Mouse (Mus musculus) cerebral cortex, adult 2 months (tissue): ENCODE data around the gene Arid1b.

ENCODE experiments used
- WGBS: fragments of 180-500 bp; shearing (Covaris S2); methylation state at CpG from one replicate; pipeline ENCODE4 v1.1.7; 2018; 5-methylcytosine and 5-hydroxymethylcytosine counted together

The Arid1b gene

DNA sequence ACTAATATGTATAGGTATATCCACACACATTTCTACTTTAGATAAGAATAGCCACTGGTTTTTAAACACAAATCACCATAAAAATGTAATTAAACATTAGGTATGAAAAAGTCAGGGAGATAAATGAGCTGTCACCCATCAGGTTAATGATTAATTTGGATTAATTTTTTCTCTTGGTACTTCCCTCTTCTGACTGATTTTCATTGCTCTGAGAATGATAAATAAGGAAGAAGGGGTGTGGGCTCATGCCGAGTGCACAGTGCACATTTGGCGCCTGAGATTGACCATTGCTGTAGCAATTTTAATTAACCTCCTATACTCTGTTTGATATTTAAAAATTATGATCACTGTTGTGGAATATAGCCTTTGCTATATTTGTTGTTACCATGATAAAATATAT is 159.3 kb downstream of the Arid1b start:
- WGBS: 82% methylated on average over 2 of the region's 2 CpGs

DNA sequence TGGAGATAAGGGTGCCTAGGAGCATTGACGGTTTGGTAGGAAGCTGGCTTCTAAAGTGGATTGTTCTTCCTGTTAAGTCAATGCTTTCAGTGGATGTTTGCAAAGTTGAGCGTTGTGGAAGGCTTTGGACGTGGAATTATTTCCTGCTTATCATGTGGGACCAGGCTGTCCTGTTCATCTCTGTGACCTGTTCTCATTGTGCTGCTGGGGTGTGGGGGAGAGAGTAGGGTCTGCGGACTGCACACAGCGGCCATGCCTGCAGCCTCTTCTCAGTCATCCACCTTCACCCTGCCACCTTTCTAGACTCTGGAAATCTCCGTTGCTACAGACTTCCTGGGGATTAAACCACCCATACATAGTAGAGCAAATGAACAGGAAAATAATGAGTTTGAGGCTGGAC is 160.2 kb downstream of the Arid1b start:
- WGBS: 66% methylated on average over 6 of the region's 6 CpGs

DNA sequence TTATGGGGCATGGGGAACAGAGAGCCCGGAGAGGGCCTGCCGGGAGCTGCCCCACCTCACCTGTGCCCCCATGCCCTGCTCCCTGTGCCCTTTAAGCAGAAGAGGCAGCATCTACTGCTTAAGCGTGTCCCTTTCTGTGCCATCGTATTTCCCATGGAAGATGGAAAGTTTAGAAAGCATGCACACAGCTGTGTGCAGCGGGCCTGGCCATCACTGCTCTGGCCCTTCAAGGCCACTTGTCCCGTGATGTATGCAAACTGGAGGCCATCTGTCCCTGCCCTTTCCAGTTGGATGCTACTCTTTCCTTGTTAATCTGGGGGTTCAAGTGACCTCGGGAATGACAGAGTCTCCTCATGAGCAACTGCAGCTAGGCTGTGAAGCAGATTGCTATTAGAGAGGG is 163.5 kb downstream of the Arid1b start:
- WGBS: 86% methylated on average over 7 of the region's 7 CpGs

GRCm38 (mm10) chr17:5162525-5162924 is 168.4 kb downstream of the Arid1b start:
- 70% methylated on average over 2 of the region's 2 CpGs for WGBS

- 91% methylated on average over 7 of the region's 7 CpGs for WGBS
Measured at GRCm38 (mm10) chr17:5163251-5163826, 169.2 kb downstream of the Arid1b start.

DNA sequence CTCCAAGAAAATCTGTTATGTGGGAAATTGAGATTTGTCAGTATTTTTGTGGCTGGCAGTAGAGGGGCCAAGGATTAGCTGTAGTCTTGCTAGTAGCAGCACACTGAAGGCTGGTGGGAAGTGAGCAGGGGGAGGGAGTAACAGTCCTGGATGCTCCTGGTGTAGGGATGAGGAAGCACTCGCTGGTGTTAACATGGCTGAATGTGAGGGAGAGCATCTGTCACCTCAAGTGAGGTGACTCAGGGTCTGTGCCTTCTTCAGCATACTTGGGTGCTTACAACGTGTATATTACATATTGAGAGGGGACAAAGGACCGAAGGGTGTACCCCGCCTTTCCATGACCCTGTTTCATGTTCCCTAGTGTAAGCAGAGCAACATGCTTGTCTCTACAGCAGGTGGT is 170.7 kb downstream of the Arid1b start:
- 59% methylated on average over 4 of the region's 4 CpGs for whole genome bisulfite sequencing

DNA sequence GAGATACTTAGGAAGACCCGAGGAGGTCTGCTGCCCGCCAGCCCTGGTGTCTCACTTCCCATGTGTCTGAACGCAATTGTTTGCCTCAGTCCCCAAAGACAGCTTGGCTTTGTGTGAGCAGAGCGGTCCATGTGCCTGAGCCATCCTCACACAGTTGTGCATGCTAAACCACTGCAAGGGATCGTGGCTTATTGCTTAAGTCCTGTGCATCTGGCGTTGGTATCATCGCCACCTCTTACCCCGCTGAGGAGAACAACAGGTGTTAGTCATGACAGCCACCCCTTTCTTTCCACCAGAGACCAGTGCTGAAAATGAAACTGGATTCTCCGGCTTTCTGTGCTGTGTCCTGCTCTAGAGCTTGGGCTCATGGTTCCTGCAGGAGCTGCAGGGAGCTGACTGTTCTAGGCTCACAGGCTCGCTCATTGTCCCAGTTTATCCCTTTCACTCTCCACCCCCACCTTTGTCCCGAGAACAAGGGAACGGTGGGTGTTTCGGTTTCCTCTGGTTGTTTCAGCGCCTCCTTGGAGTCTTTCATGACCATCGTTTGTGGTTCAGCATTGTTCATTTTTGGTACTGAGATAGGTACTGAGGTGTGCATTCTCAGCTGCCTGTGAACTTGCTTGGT is 171.2 kb downstream of the Arid1b start:
- 48% methylated on average over 15 of the region's 15 CpGs for WGBS

GRCm38 (mm10) chr17:5166175-5166574 is 172.0 kb downstream of the Arid1b start:
- WGBS: 52% methylated on average over 4 of the region's 4 CpGs

DNA sequence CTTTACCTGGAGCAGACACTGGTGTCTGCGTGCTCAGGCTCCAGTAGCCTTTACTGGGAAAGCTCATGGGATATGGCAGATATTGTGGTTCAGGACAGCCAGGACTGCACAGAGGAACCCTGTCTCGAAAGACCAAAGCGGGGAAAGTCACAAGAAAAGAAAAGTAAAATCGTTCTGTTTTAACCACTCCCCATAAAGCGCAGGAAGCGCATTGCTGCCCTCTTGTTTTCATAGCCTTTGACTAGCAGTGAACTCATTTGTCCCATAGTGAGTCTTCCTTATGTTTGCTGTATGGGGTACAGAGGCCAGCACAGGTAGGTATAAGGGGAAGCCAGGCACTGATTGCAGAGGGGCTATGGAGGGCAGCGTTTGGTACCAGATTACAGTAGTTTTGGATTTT is 173.9 kb downstream of the Arid1b start:
- 72% methylated on average over 7 of the region's 7 CpGs for WGBS

GRCm38 (mm10) chr17:5168640-5169039 is 174.5 kb downstream of the Arid1b start:
- 77% methylated on average over 7 of the region's 7 CpGs for WGBS

DNA sequence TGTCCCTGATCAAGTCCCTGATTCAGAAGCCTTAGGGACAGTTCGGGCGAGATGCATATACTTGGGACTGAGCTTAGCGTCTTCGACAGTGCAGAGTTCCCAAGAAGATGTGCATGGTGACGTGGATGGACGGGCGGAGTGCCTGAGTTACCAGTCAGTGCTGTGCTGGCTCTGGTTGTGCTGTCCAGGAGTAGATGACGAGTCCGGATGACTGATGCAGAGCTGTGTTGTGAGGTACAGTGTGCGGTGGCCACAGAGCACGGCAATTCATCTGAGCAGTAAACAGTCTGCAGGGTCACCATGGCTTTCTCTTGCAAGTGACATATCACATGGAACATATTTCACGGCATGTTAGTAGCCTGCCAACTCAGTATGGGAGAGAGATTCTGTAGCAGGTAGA is 176.2 kb downstream of the Arid1b start:
- 84% methylated on average over 12 of the region's 12 CpGs for WGBS

DNA sequence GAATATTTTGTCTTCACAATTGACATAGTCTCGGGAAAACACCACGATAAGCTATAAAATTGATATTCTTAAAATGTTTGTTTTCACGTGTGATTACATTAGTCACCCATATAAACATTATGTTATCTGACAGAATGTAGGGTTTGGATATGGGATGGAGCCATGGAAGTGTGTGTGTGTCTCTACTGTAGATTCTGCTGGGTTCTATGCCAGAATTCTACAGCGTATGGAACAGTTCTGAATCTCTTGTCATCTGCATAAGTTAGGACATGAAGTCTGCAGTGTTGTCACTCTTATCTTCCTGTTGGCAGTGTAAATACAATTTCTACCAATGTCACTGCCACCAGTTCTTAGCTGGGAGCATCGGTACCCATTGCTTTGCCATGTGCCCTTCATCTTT is 177.3 kb downstream of the Arid1b start:
- 68% methylated on average over 5 of the region's 5 CpGs for WGBS

- 67% methylated on average over 6 of the region's 6 CpGs for WGBS
Measured at GRCm38 (mm10) chr17:5174426-5175020, 180.4 kb downstream of the Arid1b start.

- WGBS: 39% methylated on average over 8 of the region's 8 CpGs
Measured at GRCm38 (mm10) chr17:5175535-5175934, 181.4 kb downstream of the Arid1b start.

GRCm38 (mm10) chr17:5176315-5176714 is 182.2 kb downstream of the Arid1b start:
- 33% methylated on average over 2 of the region's 2 CpGs for WGBS

DNA sequence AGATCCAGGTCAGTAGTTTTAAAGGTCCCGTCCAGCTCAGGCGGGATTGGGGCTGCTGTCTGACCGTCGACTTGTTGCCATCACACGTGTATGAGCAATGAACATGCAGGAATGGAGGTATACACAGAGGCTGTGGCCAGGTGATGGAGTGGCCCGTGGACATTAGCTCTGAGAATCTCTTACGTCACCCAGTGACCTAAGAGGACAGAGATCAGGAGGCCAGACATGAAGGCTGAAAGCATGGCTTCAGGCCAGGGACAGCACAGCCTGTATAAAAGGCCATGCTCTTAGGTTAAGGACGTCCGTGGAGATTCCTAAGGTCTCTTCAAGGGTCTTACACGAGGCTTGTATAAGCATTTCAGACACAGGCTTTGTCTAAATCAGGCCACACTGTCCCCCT is 184.4 kb downstream of the Arid1b start:
- 85% methylated on average over 10 of the region's 10 CpGs for WGBS

DNA sequence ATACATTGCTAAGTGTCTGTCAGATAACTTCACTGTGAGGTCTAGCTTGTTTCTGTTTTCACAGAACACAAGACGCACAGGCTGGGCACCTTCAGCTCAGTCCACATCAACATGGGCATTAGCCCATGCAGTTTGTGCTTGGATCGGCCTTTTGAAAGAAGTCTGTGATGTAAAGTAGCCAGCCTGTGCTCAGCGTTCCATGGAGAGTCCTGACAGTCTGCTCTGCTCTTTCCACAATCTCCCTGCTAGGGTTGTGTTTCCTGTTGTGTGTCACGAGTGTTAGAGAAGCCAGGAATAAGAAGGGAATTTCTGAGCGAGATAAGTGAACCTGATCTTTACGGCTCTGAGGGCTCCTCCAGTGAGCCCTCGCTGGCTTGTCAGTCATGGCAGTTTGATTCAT is 184.9 kb downstream of the Arid1b start:
- WGBS: 58% methylated on average over 7 of the region's 7 CpGs

GRCm38 (mm10) chr17:5179412-5179811 is 185.3 kb downstream of the Arid1b start:
- WGBS: 61% methylated on average over 5 of the region's 5 CpGs

- 86% methylated on average over 4 of the region's 4 CpGs for WGBS
Measured at GRCm38 (mm10) chr17:5179925-5180525, 185.9 kb downstream of the Arid1b start.

- WGBS: 87% methylated on average over 6 of the region's 6 CpGs
Measured at GRCm38 (mm10) chr17:5180925-5181324, 186.8 kb downstream of the Arid1b start.

DNA sequence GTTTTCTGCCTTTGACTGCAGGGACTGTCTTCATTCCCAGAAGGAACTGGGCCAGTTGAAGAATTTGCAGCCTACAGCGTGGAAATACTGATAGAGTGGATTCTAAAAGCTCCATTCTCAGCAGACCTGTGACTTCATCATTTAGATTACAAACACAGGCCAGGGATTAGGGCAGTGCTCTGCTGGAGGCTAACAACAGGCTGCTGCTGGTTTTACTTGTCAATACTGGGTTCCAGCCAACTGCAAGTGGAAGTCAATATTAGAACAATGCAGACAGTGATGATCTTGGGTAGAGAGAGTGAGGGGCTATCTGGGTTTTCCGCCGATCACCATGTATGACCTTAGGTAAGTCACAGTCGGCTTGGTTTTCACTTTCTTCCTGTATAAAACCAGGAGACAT is 188.4 kb downstream of the Arid1b start:
- 76% methylated on average over 4 of the region's 4 CpGs for WGBS

DNA sequence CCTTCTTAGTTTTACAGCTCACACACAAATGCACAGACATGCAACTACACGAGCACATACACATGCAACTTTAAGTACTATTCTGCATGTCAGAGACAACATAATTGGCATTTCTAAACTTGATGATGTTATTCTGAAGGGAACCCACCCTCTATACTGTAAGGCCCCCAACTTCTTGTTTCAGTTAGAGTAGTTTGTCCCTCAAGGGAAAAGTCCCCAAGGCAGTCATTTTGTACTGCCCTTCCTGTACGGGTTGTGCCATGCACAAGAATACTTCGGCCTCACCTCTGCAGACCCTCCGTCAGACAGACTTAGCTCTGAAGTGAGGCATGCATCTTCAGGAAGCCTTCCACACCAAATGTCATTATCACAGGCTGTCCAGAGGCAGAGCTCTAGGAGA is 191.4 kb downstream of the Arid1b start:
- 83% methylated on average over 4 of the region's 4 CpGs for WGBS

GRCm38 (mm10) chr17:5187546-5187945 is 193.4 kb downstream of the Arid1b start:
- 86% methylated on average over 2 of the region's 2 CpGs for WGBS
